ENCODE assay signal across 8 mouse cellular contexts in genomic region chr5:124213588-124214469, GRCm38 (mm10). TPM values are rescaled to one million over a fixed set of nuclear protein-coding genes. Genes with fewer than 3 reads are reported as not detected.
DNase-seq lines count a peak whose midpoint lies in the region; ATAC-seq lines count a peak whose summit lies in the region.

No protein-coding gene starts in this region.

- H3K4me3 ChIP-seq in brown adipose tissue, adult 24 weeks (ENCODE audit: insufficient read depth, low read depth, low read length): no peak overlapping the region
- H3K4me3 ChIP-seq in hindbrain, embryonic 10.5 days: no peak overlapping the region
- H3K4me3 ChIP-seq in limb, embryonic 10.5 days: no peak overlapping the region

- 85% methylated on average over 13 of the region's 13 CpGs for WGBS in hindbrain, embryonic 10.5 days
- WGBS in limb, embryonic 10.5 days: 84% methylated on average over 13 of the region's 13 CpGs

- peaks cover 6% of the 10 kb centered on the region for H3K36me3 ChIP-seq in hindbrain, embryonic 10.5 days
- H3K36me3 ChIP-seq in limb, embryonic 10.5 days: no peaks in the 10 kb centered on the region

- peak overlapping the region; percentile 97 for H3K27ac ChIP-seq in brown adipose tissue, adult 24 weeks (replicated peaks; ENCODE audit: low read depth, low read length)
- H3K27ac ChIP-seq in hindbrain, embryonic 10.5 days: peak overlapping the region; percentile 77
- peak overlapping the region; percentile 47 for H3K27ac ChIP-seq in limb, embryonic 10.5 days

- DNase-seq in R1 (ENCODE audit: low read depth, low spot score): peak; percentile 47
- DNase-seq in hindbrain, embryonic 10.5 days (ENCODE audit: low spot score): no peak
- no peak for DNase-seq in limb, embryonic 10.5 days (ENCODE audit: low spot score)
- peak; percentile 69 to 73 for DNase-seq in spleen, postnatal 36 days (ENCODE audit: low spot score in 2 of 2)
- DNase-seq in frontal cortex, postnatal 36 days (ENCODE audit: low spot score in 2 of 2): no peak
- DNase-seq in yolk sac, embryonic 10.5 days (ENCODE audit: low spot score): no peak

- no peaks in the 10 kb centered on the region for H3K27me3 ChIP-seq in hindbrain, embryonic 10.5 days (ENCODE audit: insufficient read depth, poor library complexity, severe bottlenecking)
- no peaks in the 10 kb centered on the region for H3K27me3 ChIP-seq in limb, embryonic 10.5 days (ENCODE audit: low read depth, poor library complexity, severe bottlenecking)

- H3K4me1 ChIP-seq in brown adipose tissue, adult 24 weeks (ENCODE audit: control insufficient read depth, insufficient read depth, insufficient read length, low read length): peaks cover 72% of the 10 kb centered on the region
- peaks cover 45% of the 10 kb centered on the region for H3K4me1 ChIP-seq in hindbrain, embryonic 10.5 days (replicated peaks)
- H3K4me1 ChIP-seq in limb, embryonic 10.5 days: peaks cover 35% of the 10 kb centered on the region

- ATAC-seq in erythroblast, adult 5-6 weeks (replicated peaks; ENCODE audit: low FRiP score, poor library complexity, severe bottlenecking): no peak

- no peaks in the 10 kb centered on the region for H3K9me3 ChIP-seq in hindbrain, embryonic 10.5 days
- no peaks in the 10 kb centered on the region for H3K9me3 ChIP-seq in limb, embryonic 10.5 days (replicated peaks)

RNA-seq across cellular contexts. Expression of gene Pitpnm2, which starts 35.7 kb away (rescaled TPM):
- 20.3 and 21.8 TPM in 2 replicates for polyA plus RNA-seq in brown adipose tissue, adult 24 weeks (2012; ENCODE audit: insufficient read depth, insufficient read length, missing spikeins)
- 3.2 and 3.6 TPM in 2 replicates for polyA plus RNA-seq in hindbrain, embryonic 10.5 days (2016; fragmentation: Nextera tagmentation; extraction: Ambion mirVana)
- polyA plus RNA-seq in limb, embryonic 10.5 days (2016; fragmentation: Nextera tagmentation; extraction: Ambion mirVana): 2.0 and 2.4 TPM in 2 replicates
- 0.42 and 1.9 TPM in 2 replicates for total RNA-seq in erythroblast, adult 5-6 weeks (2015; ENCODE audit: low replicate concordance)
- 0.28 and 1.0 TPM in 2 replicates for total RNA-seq in erythroblast, adult 5-6 weeks (2017; ENCODE audit: low replicate concordance)

Comparison
In these comparisons a context has a peak if more than half of its experiments do, and no peak if none do; other contexts are left out.
1. DNase-seq: peak in R1 (single experiment) and spleen, postnatal 36 days (2 of 2); none in hindbrain, embryonic 10.5 days (single experiment), limb, embryonic 10.5 days (single experiment), frontal cortex, postnatal 36 days (0 of 2) and yolk sac, embryonic 10.5 days (single experiment).
2. H3K27ac ChIP-seq: peak in every context shown above with its lines; median percentile 97 in brown adipose tissue, adult 24 weeks; 77 in hindbrain, embryonic 10.5 days; 47 in limb, embryonic 10.5 days.